Mouse (Mus musculus): Measurements from ENCODE around the gene Gm33543. TPM values are rescaled to one million over a fixed set of nuclear protein-coding genes. Genes with fewer than 3 reads are reported as not detected.

Gm33543 gene
- polyA plus RNA-seq, 1 experiment from 2014 or later, result not detected

DNA sequence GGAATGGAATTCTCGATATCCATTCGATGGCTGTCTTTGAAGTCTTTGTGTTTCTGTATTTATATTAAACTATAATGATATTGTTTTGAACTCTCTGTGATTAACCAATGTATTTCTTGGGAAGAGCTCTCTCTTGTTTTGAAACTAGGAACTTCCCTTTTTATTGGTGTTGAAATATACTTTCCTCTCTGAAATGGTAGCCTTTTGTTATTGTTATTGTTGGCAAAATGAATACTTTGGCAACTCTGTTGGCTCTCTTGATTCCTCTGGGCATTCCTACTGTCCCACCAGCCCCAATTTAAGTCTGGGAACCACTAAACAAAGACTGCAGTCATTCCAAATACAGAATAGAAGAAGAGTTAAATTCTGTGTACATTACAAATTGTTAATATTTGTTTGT is 24.9 kb upstream of the Gm33543 start:
- H3K4me3 ChIP-seq (ENCODE audit: low read depth, low read length), result no peak overlapping the region
- no peaks in the 10 kb centered on the region for H3K36me3 ChIP-seq (ENCODE audit: control insufficient read depth, insufficient read depth, low read length)
- no peak overlapping the region for H3K9ac ChIP-seq (ENCODE audit: low read length)
- DNase-seq (ENCODE audit: low spot score) (no peak), ATAC-seq (replicated peaks; ENCODE audit: low FRiP score) (no peak)
- no peak overlapping the region for H3K27ac ChIP-seq (ENCODE audit: low read depth, low read length)
- H3K4me1 ChIP-seq (replicated peaks; ENCODE audit: control insufficient read depth, insufficient read depth, low read length), result no peaks in the 10 kb centered on the region
- no peak overlapping the region for H3K4me2 ChIP-seq (ENCODE audit: low read depth, low read length, severe bottlenecking)
- no peaks in the 10 kb centered on the region for H3K27me3 ChIP-seq (ENCODE audit: control insufficient read depth, insufficient read depth, low read length)
- no peaks in the 10 kb centered on the region for H3K9me3 ChIP-seq (ENCODE audit: control insufficient read depth, low read length)
- WGBS, result 94% methylated on average over 2 of the region's 2 CpGs

DNA sequence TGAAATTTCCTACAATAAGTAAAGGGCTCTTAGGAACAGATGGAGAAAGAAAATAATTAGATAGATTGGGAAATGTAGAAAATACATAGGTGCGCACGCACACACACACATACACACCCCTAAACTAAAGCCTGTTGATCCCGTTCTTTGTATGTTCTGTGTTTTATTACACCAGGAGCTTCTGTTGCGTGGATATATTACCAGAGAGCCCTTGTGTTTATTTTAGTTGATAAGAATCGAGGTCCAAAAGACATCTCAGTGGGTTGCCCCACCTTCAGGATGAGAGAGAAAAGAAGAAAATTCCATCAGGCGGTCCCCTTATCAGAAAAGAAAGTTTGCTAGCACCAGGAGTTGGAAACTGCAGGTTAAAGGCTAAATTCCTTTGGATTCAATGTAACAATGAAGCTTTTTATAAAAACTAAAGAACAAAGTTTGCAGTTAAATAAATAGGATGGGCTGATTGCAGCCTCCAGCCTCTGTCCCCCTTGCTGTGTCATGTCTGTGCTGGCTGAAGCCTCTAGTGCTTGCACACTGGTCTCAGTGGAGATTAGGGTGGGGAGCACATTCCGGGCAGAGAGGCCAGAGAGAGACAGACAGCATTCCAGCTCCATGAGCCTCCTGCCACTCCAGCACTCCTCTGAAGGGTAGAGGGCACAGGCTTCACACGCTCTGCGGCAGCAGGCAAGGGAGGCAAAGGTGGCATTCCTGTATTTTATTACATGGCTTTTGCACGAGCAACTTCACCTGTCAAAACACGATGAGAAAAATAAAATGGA is 21.8 kb upstream of the Gm33543 start:
- Histone ChIP-seq H3K36me3 (ENCODE audit: control insufficient read depth, insufficient read depth, low read length) (no peaks in the 10 kb centered on the region), H3K9ac (ENCODE audit: low read length) (no peak overlapping the region), H3K27me3 (ENCODE audit: control insufficient read depth, insufficient read depth, low read length) (no peaks in the 10 kb centered on the region), H3K9me3 (ENCODE audit: control insufficient read depth, low read length) (no peaks in the 10 kb centered on the region), H3K4me2 (ENCODE audit: low read depth, low read length, severe bottlenecking) (no peak overlapping the region), H3K4me3 (ENCODE audit: low read depth, low read length) (no peak overlapping the region), H3K4me1 (replicated peaks; ENCODE audit: control insufficient read depth, insufficient read depth, low read length) (no peaks in the 10 kb centered on the region), H3K27ac (ENCODE audit: low read depth, low read length) (no peak overlapping the region)
- no peak for DNase-seq (ENCODE audit: low spot score)
- WGBS, result 57% methylated on average over 11 of the region's 11 CpGs
- no peak for ATAC-seq (replicated peaks; ENCODE audit: low FRiP score)

DNA sequence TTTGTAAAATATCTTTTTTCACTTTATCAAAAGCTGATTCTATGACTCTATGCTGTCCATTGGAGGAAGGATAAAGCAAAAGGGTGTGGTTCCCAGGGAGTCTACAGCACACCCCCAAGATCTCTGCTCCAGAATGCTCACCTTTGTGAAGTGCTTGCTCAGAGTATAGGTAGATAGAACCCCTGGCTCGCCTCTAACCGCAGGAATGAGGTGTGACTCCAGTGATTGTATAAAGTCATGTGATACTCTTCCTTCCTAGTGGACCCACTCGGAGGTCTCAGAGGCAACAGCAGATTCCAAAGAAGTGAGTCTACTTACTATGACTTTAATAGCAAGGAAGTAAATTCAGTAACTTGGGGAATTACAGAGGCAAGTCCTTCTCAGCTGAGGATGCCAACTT is 19.9 kb upstream of the Gm33543 start:
- Histone ChIP-seq H3K9ac (ENCODE audit: low read length) (no peak overlapping the region), H3K27ac (ENCODE audit: low read depth, low read length) (no peak overlapping the region), H3K9me3 (ENCODE audit: control insufficient read depth, low read length) (no peaks in the 10 kb centered on the region), H3K27me3 (ENCODE audit: control insufficient read depth, insufficient read depth, low read length) (no peaks in the 10 kb centered on the region), H3K4me3 (ENCODE audit: low read depth, low read length) (no peak overlapping the region), H3K4me2 (ENCODE audit: low read depth, low read length, severe bottlenecking) (no peak overlapping the region), H3K4me1 (replicated peaks; ENCODE audit: control insufficient read depth, insufficient read depth, low read length) (no peaks in the 10 kb centered on the region), H3K36me3 (ENCODE audit: control insufficient read depth, insufficient read depth, low read length) (no peaks in the 10 kb centered on the region)
- DNase-seq (ENCODE audit: low spot score) (no peak), ATAC-seq (replicated peaks; ENCODE audit: low FRiP score) (no peak)
- 85% methylated on average over 3 of the region's 3 CpGs for WGBS

GRCm38 (mm10) chr10:95858164-95858563 is 15.4 kb upstream of the Gm33543 start:
- ATAC-seq (replicated peaks; ENCODE audit: low FRiP score) (no peak), DNase-seq (ENCODE audit: low spot score) (no peak)
- H3K4me1 ChIP-seq (replicated peaks; ENCODE audit: control insufficient read depth, insufficient read depth, low read length), result no peaks in the 10 kb centered on the region
- H3K9me3 ChIP-seq (ENCODE audit: control insufficient read depth, low read length), result no peaks in the 10 kb centered on the region
- WGBS, result 26% methylated on average over 2 of the region's 2 CpGs
- H3K36me3 ChIP-seq (ENCODE audit: control insufficient read depth, insufficient read depth, low read length), result no peaks in the 10 kb centered on the region
- H3K9ac ChIP-seq (ENCODE audit: low read length), result no peak overlapping the region
- H3K4me3 ChIP-seq (ENCODE audit: low read depth, low read length), result no peak overlapping the region
- no peak overlapping the region for H3K27ac ChIP-seq (ENCODE audit: low read depth, low read length)
- H3K4me2 ChIP-seq (ENCODE audit: low read depth, low read length, severe bottlenecking), result no peak overlapping the region
- H3K27me3 ChIP-seq (ENCODE audit: control insufficient read depth, insufficient read depth, low read length), result no peaks in the 10 kb centered on the region

GRCm38 (mm10) chr10:95855411-95855810 is 12.7 kb upstream of the Gm33543 start:
- Histone ChIP-seq H3K4me2 (ENCODE audit: low read depth, low read length, severe bottlenecking) (no peak overlapping the region), H3K36me3 (ENCODE audit: control insufficient read depth, insufficient read depth, low read length) (no peaks in the 10 kb centered on the region), H3K9ac (ENCODE audit: low read length) (no peak overlapping the region), H3K4me1 (replicated peaks; ENCODE audit: control insufficient read depth, insufficient read depth, low read length) (no peaks in the 10 kb centered on the region), H3K27me3 (ENCODE audit: control insufficient read depth, insufficient read depth, low read length) (no peaks in the 10 kb centered on the region), H3K9me3 (ENCODE audit: control insufficient read depth, low read length) (no peaks in the 10 kb centered on the region), H3K4me3 (ENCODE audit: low read depth, low read length) (no peak overlapping the region), H3K27ac (ENCODE audit: low read depth, low read length) (no peak overlapping the region)
- DNase-seq (ENCODE audit: low spot score) (no peak), ATAC-seq (replicated peaks; ENCODE audit: low FRiP score) (no peak)
- WGBS, result 93% methylated on average over 6 of the region's 6 CpGs

DNA sequence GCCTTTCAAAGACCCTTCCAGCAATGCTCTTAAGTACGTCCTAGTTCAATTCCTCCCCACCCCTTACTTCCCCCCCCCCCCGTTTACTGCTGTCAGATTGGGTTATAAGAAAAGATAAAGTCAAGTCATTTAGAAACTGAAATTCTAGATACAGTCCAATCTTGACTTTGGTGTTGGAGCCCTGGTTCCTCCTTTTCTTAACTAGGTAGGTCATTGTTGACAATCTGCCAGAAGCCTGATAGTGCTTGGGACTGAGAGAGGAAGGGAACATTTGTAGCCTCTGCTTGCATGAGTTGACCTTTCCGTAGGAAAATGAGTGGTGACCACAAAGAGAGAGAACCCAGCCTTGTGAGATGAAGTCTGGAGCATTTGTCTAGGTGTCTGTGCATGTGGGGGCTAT is 7.8 kb upstream of the Gm33543 start:
- 83% methylated on average over 3 of the region's 3 CpGs for WGBS
- Histone ChIP-seq H3K4me1 (replicated peaks; ENCODE audit: control insufficient read depth, insufficient read depth, low read length) (no peaks in the 10 kb centered on the region), H3K9me3 (ENCODE audit: control insufficient read depth, low read length) (no peaks in the 10 kb centered on the region), H3K4me2 (ENCODE audit: low read depth, low read length, severe bottlenecking) (no peak overlapping the region), H3K4me3 (ENCODE audit: low read depth, low read length) (no peak overlapping the region), H3K9ac (ENCODE audit: low read length) (no peak overlapping the region), H3K27ac (ENCODE audit: low read depth, low read length) (no peak overlapping the region), H3K27me3 (ENCODE audit: control insufficient read depth, insufficient read depth, low read length) (no peaks in the 10 kb centered on the region), H3K36me3 (ENCODE audit: control insufficient read depth, insufficient read depth, low read length) (no peaks in the 10 kb centered on the region)
- ATAC-seq (replicated peaks; ENCODE audit: low FRiP score) (no peak), DNase-seq (ENCODE audit: low spot score) (no peak)

DNA sequence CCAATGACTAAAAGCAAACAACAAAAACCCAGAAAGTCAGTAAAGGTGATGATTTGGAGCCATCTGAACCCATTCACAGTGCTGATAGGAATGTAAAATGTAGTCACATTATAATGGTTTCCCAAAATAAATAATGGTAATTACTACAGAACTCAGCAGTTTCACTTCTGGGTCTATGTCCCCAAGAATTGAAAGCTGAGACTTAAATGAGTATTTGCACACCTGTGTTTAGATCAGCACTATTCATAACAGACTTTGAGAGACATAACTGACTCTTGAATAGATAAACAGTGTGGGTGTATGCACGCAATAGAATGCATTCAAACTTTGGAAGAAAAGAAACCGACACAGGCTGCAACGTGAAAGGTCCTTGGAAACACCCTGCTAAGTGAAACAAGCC is 4.0 kb upstream of the Gm33543 start:
- H3K9me3 ChIP-seq (ENCODE audit: control insufficient read depth, low read length), result no peaks in the 10 kb centered on the region
- H3K27ac ChIP-seq (ENCODE audit: low read depth, low read length), result no peak overlapping the region
- ATAC-seq (replicated peaks; ENCODE audit: low FRiP score), result no peak
- no peak overlapping the region for H3K4me3 ChIP-seq (ENCODE audit: low read depth, low read length)
- no peak overlapping the region for H3K4me2 ChIP-seq (ENCODE audit: low read depth, low read length, severe bottlenecking)
- no peaks in the 10 kb centered on the region for H3K36me3 ChIP-seq (ENCODE audit: control insufficient read depth, insufficient read depth, low read length)
- 76% methylated on average over 3 of the region's 3 CpGs for WGBS
- no peak for DNase-seq (ENCODE audit: low spot score)
- no peak overlapping the region for H3K9ac ChIP-seq (ENCODE audit: low read length)
- no peaks in the 10 kb centered on the region for H3K27me3 ChIP-seq (ENCODE audit: control insufficient read depth, insufficient read depth, low read length)
- H3K4me1 ChIP-seq (replicated peaks; ENCODE audit: control insufficient read depth, insufficient read depth, low read length), result no peaks in the 10 kb centered on the region

DNA sequence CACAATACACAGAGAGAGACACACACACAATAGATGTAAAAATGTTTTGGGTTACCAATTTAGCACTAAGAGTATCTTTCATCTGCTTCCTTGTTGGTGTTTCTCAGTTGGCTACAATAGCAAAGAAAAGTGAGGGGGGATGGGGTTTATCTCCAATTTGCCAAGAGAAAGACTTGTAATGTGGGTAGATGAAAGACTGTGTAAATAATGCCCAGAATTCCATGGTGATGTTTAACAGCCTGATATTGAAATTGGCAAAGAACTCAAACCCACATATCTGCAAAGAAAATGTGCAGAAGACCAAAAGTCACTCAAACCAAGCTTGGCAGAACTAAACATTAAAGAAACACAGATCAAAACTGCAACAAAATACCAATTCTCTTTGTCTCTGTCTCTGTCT is 3.6 kb upstream of the Gm33543 start:
- Histone ChIP-seq H3K4me2 (ENCODE audit: low read depth, low read length, severe bottlenecking) (no peak overlapping the region), H3K4me1 (replicated peaks; ENCODE audit: control insufficient read depth, insufficient read depth, low read length) (no peaks in the 10 kb centered on the region), H3K4me3 (ENCODE audit: low read depth, low read length) (no peak overlapping the region), H3K36me3 (ENCODE audit: control insufficient read depth, insufficient read depth, low read length) (no peaks in the 10 kb centered on the region), H3K9ac (ENCODE audit: low read length) (no peak overlapping the region), H3K9me3 (ENCODE audit: control insufficient read depth, low read length) (no peaks in the 10 kb centered on the region), H3K27me3 (ENCODE audit: control insufficient read depth, insufficient read depth, low read length) (no peaks in the 10 kb centered on the region), H3K27ac (ENCODE audit: low read depth, low read length) (no peak overlapping the region)
- DNase-seq (ENCODE audit: low spot score) (no peak), ATAC-seq (replicated peaks; ENCODE audit: low FRiP score) (no peak)

DNA sequence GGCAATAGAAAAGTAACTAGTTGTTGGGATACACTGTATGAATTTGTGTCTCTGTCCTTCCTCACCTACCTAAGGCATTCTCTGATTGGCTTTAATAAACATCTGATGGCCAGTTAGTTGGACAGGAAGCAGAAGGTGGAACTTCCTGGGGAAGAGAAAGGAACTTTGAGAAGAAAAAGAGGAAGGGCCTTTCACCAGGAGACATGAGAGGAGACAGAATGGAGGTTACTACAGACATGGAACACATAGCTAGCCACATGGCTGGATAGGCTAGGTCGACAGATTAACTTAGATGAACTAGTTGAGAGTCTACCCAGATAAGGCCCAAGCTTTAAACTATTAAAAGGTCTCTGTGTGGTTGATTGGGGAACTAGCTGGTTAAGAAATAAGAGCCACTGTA is 1.1 kb upstream of the Gm33543 start:
- H3K27ac ChIP-seq (ENCODE audit: low read depth, low read length), result no peak overlapping the region
- no peak overlapping the region for H3K9ac ChIP-seq (ENCODE audit: low read length)
- H3K9me3 ChIP-seq (ENCODE audit: control insufficient read depth, low read length), result no peaks in the 10 kb centered on the region
- H3K4me2 ChIP-seq (ENCODE audit: low read depth, low read length, severe bottlenecking), result no peak overlapping the region
- no peaks in the 10 kb centered on the region for H3K4me1 ChIP-seq (replicated peaks; ENCODE audit: control insufficient read depth, insufficient read depth, low read length)
- no peak overlapping the region for H3K4me3 ChIP-seq (ENCODE audit: low read depth, low read length)
- no peaks in the 10 kb centered on the region for H3K36me3 ChIP-seq (ENCODE audit: control insufficient read depth, insufficient read depth, low read length)
- 81% methylated on average over 1 of the region's 1 CpGs for WGBS
- ATAC-seq (replicated peaks; ENCODE audit: low FRiP score), result no peak
- no peaks in the 10 kb centered on the region for H3K27me3 ChIP-seq (ENCODE audit: control insufficient read depth, insufficient read depth, low read length)
- no peak for DNase-seq (ENCODE audit: low spot score)

Measured in forebrain, embryonic 11.5 days (tissue).